Mouse (Mus musculus) forebrain, embryonic 14.5 days (tissue): ENCODE measurements around the gene Itgb7. TPM values are rescaled to one million over a fixed set of nuclear protein-coding genes. Genes with fewer than 3 reads are reported as not detected.

ENCODE experiments used
- ATAC-seq: fragments of 200-750 bp; cut with Nextera tagmentation; 2 replicates; pipeline ENCODE4 v1.8.0; 2017; ENCODE audit warnings: mild to moderate bottlenecking, moderate library complexity
- DNase-seq: peaks from one replicate; pipeline ENCODE4 v3.0.0-alpha.2; 2015; ENCODE audit warnings: low spot score
- H3K27ac ChIP-seq: fragments of 300-500 bp; sonication (generic); 2 replicates; pipeline ENCODE4 v1.5.1; 2014; ENCODE audit warnings: low read depth, mild to moderate bottlenecking, control low read depth, low read length, moderate library complexity
- H3K27me3 ChIP-seq: fragments of 300-500 bp; sonication (generic); replicated peaks from 2 replicates; pipeline ENCODE4 v1.6.1; 2014; ENCODE audit warnings: low read length, control low read depth, mixed read lengths; ENCODE audit not compliant: control insufficient read depth, insufficient read depth
- H3K36me3 ChIP-seq: fragments of 300-500 bp; sonication (generic); 2 replicates; pipeline ENCODE4 v1.6.1; 2014; ENCODE audit warnings: low read length, control low read depth; ENCODE audit not compliant: control insufficient read depth, insufficient read depth
- H3K4me1 ChIP-seq: fragments of 300-500 bp; sonication (generic); 2 replicates; pipeline ENCODE4 v1.6.1; 2014; ENCODE audit warnings: antibody characterized with exemption, low read length, control low read depth; ENCODE audit not compliant: control insufficient read depth, insufficient read depth
- H3K4me2 ChIP-seq: fragments of 300-500 bp; sonication (generic); 2 replicates; pipeline ENCODE4 v1.6.1; 2014; ENCODE audit warnings: mild to moderate bottlenecking, control low read depth, low read length
- H3K4me3 ChIP-seq: fragments of 300-500 bp; sonication (generic); 2 replicates; pipeline ENCODE4 v1.5.1; 2014; ENCODE audit warnings: low read depth, low read length, control low read depth
- H3K9ac ChIP-seq: fragments of 300-500 bp; sonication (generic); 2 replicates; pipeline ENCODE4 v1.6.1; 2014; ENCODE audit warnings: mild to moderate bottlenecking, low read length, control low read depth, moderate library complexity
- H3K9me3 ChIP-seq: fragments of 300-500 bp; sonication (generic); replicated peaks from 2 replicates; pipeline ENCODE4 v1.6.1; 2016; ENCODE audit warnings: low read length, control low read depth, mixed read lengths; ENCODE audit not compliant: control insufficient read depth
- WGBS: fragments of 180-500 bp; shearing (Covaris S2); extraction: QIAGEN DNeasy Blood & Tissue Kit; methylation state at CpG from one replicate; pipeline ENCODE4 v1.1.7; 2014; 5-methylcytosine and 5-hydroxymethylcytosine counted together
- polyA plus RNA-seq: library from polyadenylated mRNA; unstranded; fragments of >200 nt; fragmentation: Nextera tagmentation; extraction: Ambion mirVana; gene quantifications from 2 replicates; pipeline ENCODE4 v1.2.1, GENCODE M21; 2014

The Itgb7 gene
- polyA plus RNA-seq, 1 experiment from 2014 or later: 0.38 TPM

- Histone ChIP-seq H3K4me2 (peak overlapping the region; percentile 96), H3K27me3 (peaks cover 42% of the 10 kb centered on the region), H3K27ac (0 out of 2 replicates have a peak overlapping the region, but pooled peaks have one; percentile 83), H3K36me3 (no peaks in the 10 kb centered on the region), H3K9me3 (no peaks in the 10 kb centered on the region), H3K4me3 (peak overlapping the region; percentile 52), H3K9ac (peak overlapping the region; percentile 64), H3K4me1 (peaks cover 15% of the 10 kb centered on the region)
- no peak for DNase-seq
- ATAC-seq: no peak
- 14% methylated on average over 14 of the region's 14 CpGs for WGBS
Measured at GRCm38 (mm10) chr15:102245461-102245881, 13.7 kb upstream of the Itgb7 start.

DNA sequence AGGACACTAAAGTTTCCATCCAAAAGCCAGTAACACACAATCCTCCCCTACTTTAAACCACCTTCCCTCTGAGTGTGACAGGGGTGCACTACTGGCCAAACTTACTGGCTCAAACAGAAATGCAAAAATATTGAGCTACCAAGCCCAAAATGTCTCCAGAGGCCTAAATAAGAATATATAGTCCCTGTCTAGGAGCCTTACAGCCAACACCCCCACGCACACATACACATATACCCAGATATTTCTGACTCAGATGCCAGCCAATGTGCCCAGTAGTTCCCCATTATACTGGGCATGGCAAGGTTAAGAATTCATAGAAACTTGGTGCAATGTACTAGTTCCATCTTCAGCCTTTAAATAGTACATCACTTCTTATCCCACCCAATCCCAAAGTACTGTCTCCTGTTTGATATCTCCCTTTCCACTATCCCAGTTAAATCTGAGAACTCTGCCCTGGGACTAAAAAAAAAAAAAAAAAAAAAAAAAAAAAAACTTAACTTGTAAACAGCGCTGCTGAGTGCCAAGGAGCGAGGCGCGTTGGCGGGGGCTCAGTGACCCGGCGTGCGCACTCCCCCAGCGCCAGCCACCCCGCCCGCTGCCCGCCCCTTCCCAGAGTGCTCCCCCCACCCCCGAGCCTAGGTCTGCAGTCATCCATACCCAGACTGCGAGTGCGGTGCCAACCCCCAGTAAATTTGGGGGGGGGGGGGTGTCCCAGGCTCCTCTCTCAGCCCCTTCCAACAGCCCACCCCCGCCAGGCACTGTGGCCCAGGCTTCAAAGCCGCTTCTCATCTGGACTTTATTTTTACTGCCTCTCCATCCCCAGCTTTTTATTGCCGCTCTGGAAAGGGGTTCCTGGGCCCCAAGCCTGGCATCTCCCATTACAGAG is 12.8 kb upstream of the Itgb7 start:
- DNase-seq (no peak), ATAC-seq (no peak)
- Histone ChIP-seq H3K27ac (no peak overlapping the region), H3K36me3 (no peaks in the 10 kb centered on the region), H3K27me3 (peaks cover 42% of the 10 kb centered on the region), H3K9me3 (no peaks in the 10 kb centered on the region), H3K4me2 (peak overlapping the region; percentile 96), H3K9ac (no peak overlapping the region; the same call in 1 of the 2 replicates), H3K4me3 (peak overlapping the region; percentile 52), H3K4me1 (peaks cover 15% of the 10 kb centered on the region)
- WGBS: 10% methylated on average over 18 of the region's 19 CpGs

GRCm38 (mm10) chr15:102243229-102244190 is 11.8 kb upstream of the Itgb7 start:
- ATAC-seq (no peak), DNase-seq (no peak)
- Histone ChIP-seq H3K4me3 (0 out of 2 replicates have a peak overlapping the region, but pooled peaks have one; percentile 2), H3K36me3 (no peaks in the 10 kb centered on the region), H3K9ac (0 out of 2 replicates have a peak overlapping the region, but pooled peaks have one; percentile 5), H3K4me1 (peaks cover 15% of the 10 kb centered on the region), H3K9me3 (no peaks in the 10 kb centered on the region), H3K4me2 (peak overlapping the region; percentile 12; the same call in 1 of the 2 replicates), H3K27me3 (peaks cover 38% of the 10 kb centered on the region), H3K27ac (no peak overlapping the region)
- 13% methylated on average over 21 of the region's 22 CpGs for WGBS

GRCm38 (mm10) chr15:102242404-102243228 is 10.9 kb upstream of the Itgb7 start:
- H3K9me3 ChIP-seq: no peaks in the 10 kb centered on the region

DNA sequence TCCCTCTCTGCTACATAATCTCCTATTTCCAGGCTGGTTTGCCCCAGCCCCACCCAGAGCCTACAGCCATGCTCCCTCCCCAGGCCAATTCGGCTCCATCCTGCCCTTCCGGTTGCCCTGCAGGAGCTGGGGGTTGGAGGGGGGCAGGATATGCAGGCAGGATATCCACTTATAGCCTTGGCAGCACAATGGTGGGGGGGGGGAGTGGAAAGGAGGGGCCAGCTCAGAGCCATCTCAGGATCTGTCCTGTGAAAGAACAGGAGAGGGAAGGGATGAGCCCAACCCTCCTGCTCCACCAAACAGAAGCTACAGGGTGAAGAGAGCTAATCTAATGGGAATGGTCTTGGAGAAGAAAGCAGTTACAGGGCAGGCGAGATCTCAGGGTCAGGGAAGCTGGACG is 8.9 kb upstream of the Itgb7 start:
- peaks cover 31% of the 10 kb centered on the region for H3K27me3 ChIP-seq

More at GRCm38 (mm10) chr15:102242404-102243228, 10.9 kb upstream of the Itgb7 start:
- Histone ChIP-seq H3K4me2 (no peak overlapping the region), H3K27me3 (peaks cover 36% of the 10 kb centered on the region), H3K36me3 (no peaks in the 10 kb centered on the region), H3K4me1 (peaks cover 13% of the 10 kb centered on the region), H3K4me3 (no peak overlapping the region), H3K9ac (no peak overlapping the region), H3K27ac (no peak overlapping the region)
- no peak for ATAC-seq
- DNase-seq: no peak
- 33% methylated on average over 12 of the region's 12 CpGs for WGBS

DNA sequence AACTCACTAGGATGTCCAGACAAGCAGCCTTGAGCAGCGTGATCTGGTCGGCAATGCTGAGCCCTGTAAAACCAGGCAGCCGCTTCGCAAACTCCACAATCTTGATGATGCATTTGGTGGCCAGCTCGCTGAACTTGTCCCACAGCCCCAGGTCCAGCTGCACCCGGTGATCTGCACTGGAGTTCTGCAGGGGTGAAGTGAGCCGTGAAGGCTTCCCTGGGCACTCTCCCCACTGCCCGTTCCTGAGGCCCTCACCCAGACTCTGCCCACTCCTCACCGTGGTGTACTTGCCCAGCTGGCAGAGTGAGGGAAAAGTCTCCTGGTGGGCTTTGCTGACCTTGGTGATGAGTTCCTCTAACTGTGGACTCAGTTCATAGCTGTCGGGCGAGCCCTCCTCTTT is 8.1 kb upstream of the Itgb7 start:
- Histone ChIP-seq H3K4me1 (peaks cover 3% of the 10 kb centered on the region), H3K27ac (no peak overlapping the region), H3K27me3 (peaks cover 24% of the 10 kb centered on the region), H3K36me3 (no peaks in the 10 kb centered on the region), H3K4me3 (no peak overlapping the region), H3K9me3 (no peaks in the 10 kb centered on the region), H3K4me2 (no peak overlapping the region), H3K9ac (no peak overlapping the region)
- WGBS: 75% methylated on average over 11 of the region's 11 CpGs
- ATAC-seq (no peak), DNase-seq (no peak)

More for the DNA sequence above, 8.9 kb upstream of the Itgb7 start:
- Histone ChIP-seq H3K36me3 (no peaks in the 10 kb centered on the region), H3K4me1 (peaks cover 6% of the 10 kb centered on the region), H3K27ac (no peak overlapping the region), H3K9me3 (no peaks in the 10 kb centered on the region), H3K4me2 (no peak overlapping the region), H3K4me3 (no peak overlapping the region), H3K9ac (no peak overlapping the region)
- 76% methylated on average over 4 of the region's 4 CpGs for WGBS
- no peak for ATAC-seq
- DNase-seq: no peak

DNA sequence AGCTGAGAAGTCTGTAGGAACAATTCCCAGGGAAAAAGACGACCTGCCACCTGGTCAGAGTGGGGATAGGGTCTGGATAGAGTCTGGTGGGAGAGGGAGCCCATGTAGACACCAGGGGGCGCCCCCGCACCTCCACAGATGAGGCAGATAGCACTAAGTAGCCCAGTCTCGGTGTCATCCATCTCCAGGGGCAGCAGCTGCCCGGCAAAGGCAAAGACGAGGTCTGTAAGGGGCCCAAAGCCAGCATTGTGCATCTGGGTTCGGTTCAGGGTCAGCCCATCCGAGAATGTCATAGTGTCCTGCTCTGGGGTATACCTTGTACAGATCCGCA is 7.5 kb upstream of the Itgb7 start:
- no peak overlapping the region for H3K4me3 ChIP-seq
- ATAC-seq (peak; percentile 86), DNase-seq (peak; percentile 82)
- no peaks in the 10 kb centered on the region for H3K9me3 ChIP-seq
- H3K9ac ChIP-seq: no peak overlapping the region
- WGBS: 12% methylated on average over 9 of the region's 9 CpGs
- H3K4me2 ChIP-seq: no peak overlapping the region
- peaks cover 3% of the 10 kb centered on the region; the same call in 1 of the 2 replicates for H3K4me1 ChIP-seq
- H3K36me3 ChIP-seq: no peaks in the 10 kb centered on the region
- H3K27ac ChIP-seq: no peak overlapping the region
- peaks cover 17% of the 10 kb centered on the region for H3K27me3 ChIP-seq
